Mouse (Mus musculus): ENCODE measurements around the gene Plpp2.

- TF ChIP-seq CTCF (IDR thresholded peaks at IDR 0.05; ENCODE audit: extremely low read depth, insufficient read length, insufficient replicate concordance, low read depth, low read length) (no peak), POLR2A (IDR thresholded peaks at IDR 0.05; ENCODE audit: low read depth, low read length) (no peak)
Measured at GRCm38 (mm10) chr10:79530241-79530640, 3.4 kb downstream of the Plpp2 start.

Measured in small intestine, adult 2 months (tissue).